Mouse (Mus musculus) midbrain, embryonic 10.5 days (tissue): ENCODE measurements around the gene Pfn4. TPM values are rescaled to one million over a fixed set of nuclear protein-coding genes. Genes with fewer than 3 reads are reported as not detected.
"Not testable (repeated sequence)": the region's sequence is repeated elsewhere in the genome, so short reads cannot be mapped to it uniquely, and the experiment has no call there.

Source experiments
- DNase-seq: peaks from one replicate; pipeline ENCODE4 v3.0.0-alpha.2; 2017; ENCODE audit warnings: low spot score
- H3K27ac ChIP-seq: fragments of 300-500 bp; sonication (generic); replicated peaks from 2 replicates; pipeline ENCODE4 v1.5.1; 2016; ENCODE audit warnings: mild to moderate bottlenecking
- H3K27me3 ChIP-seq: fragments of 300-500 bp; sonication (generic); 2 replicates; pipeline ENCODE4 v1.6.1; 2016; ENCODE audit warnings: low read depth, mild to moderate bottlenecking; ENCODE audit not compliant: poor library complexity, severe bottlenecking
- H3K36me3 ChIP-seq: fragments of 300-500 bp; sonication (generic); 2 replicates; pipeline ENCODE4 v1.6.1; 2016; ENCODE audit warnings: mild to moderate bottlenecking, moderate library complexity
- H3K4me1 ChIP-seq: fragments of 300-500 bp; sonication (generic); 2 replicates; pipeline ENCODE4 v1.6.1; 2016
- H3K4me3 ChIP-seq: fragments of 300-500 bp; sonication (generic); 2 replicates; pipeline ENCODE4 v1.5.1; 2016; ENCODE audit warnings: mild to moderate bottlenecking, moderate library complexity
- H3K9me3 ChIP-seq: fragments of 300-500 bp; sonication (generic); replicated peaks from 2 replicates; pipeline ENCODE4 v1.6.1; 2016; ENCODE audit warnings: mild to moderate bottlenecking
- WGBS: fragments of 180-500 bp; shearing (Covaris S2); methylation state at CpG from one replicate; pipeline ENCODE4 v1.1.7; 2016; 5-methylcytosine and 5-hydroxymethylcytosine counted together
- polyA plus RNA-seq: library from polyadenylated mRNA; unstranded; fragments of >200 nt; fragmentation: Nextera tagmentation; extraction: Ambion mirVana; gene quantifications from 2 replicates; pipeline ENCODE4 v1.2.1, GENCODE M21; 2016

Gene Pfn4
- polyA plus RNA-seq, 1 experiment from 2014 or later: 2.8 TPM

GRCm38 (mm10) chr12:4769333-4769723, 506 bp downstream of the Pfn4 start:
- Histone ChIP-seq H3K36me3 (no peaks in the 10 kb centered on the region), H3K27me3 (no peaks in the 10 kb centered on the region), H3K9me3 (no peaks in the 10 kb centered on the region), H3K4me1 (peaks cover 5% of the 10 kb centered on the region), H3K4me3 (peak overlapping the region; percentile 65), H3K27ac (peak overlapping the region; percentile 95)
- DNase-seq: no peak
- 18% methylated on average over 13 of the region's 13 CpGs for WGBS

- Histone ChIP-seq H3K27ac (no peak overlapping the region), H3K36me3 (no peaks in the 10 kb centered on the region), H3K9me3 (no peaks in the 10 kb centered on the region), H3K27me3 (no peaks in the 10 kb centered on the region), H3K4me3 (no peak overlapping the region), H3K4me1 (no peaks in the 10 kb centered on the region)
- DNase-seq: no peak
- 87% methylated on average over 8 of the region's 8 CpGs for WGBS
Measured at GRCm38 (mm10) chr12:4774895-4775587, 6.2 kb downstream of the Pfn4 start.

- Histone ChIP-seq H3K27me3 (no peaks in the 10 kb centered on the region), H3K4me3 (no peak overlapping the region), H3K27ac (no peak overlapping the region), H3K36me3 (no peaks in the 10 kb centered on the region), H3K4me1 (no peaks in the 10 kb centered on the region), H3K9me3 (no peaks in the 10 kb centered on the region)
- DNase-seq: no peak
- 82% methylated on average over 9 of the region's 9 CpGs for WGBS
Measured at GRCm38 (mm10) chr12:4775588-4775949, 6.7 kb downstream of the Pfn4 start.

GRCm38 (mm10) chr12:4777734-4778133, 8.9 kb downstream of the Pfn4 start:
- Histone ChIP-seq H3K36me3 (no peaks in the 10 kb centered on the region), H3K4me1 (no peaks in the 10 kb centered on the region), H3K9me3 (no peaks in the 10 kb centered on the region), H3K27me3 (no peaks in the 10 kb centered on the region), H3K4me3 (no peak overlapping the region), H3K27ac (no peak overlapping the region)
- DNase-seq: no peak
- 92% methylated on average over 6 of the region's 6 CpGs for WGBS

- Histone ChIP-seq H3K36me3 (no peaks in the 10 kb centered on the region), H3K27me3 (no peaks in the 10 kb centered on the region), H3K9me3 (no peaks in the 10 kb centered on the region), H3K4me3 (no peak overlapping the region), H3K4me1 (no peaks in the 10 kb centered on the region), H3K27ac (no peak overlapping the region)
- DNase-seq: no peak
- WGBS: 69% methylated on average over 2 of the region's 2 CpGs
Measured at GRCm38 (mm10) chr12:4780245-4780644, 11.4 kb downstream of the Pfn4 start.

- Histone ChIP-seq H3K4me3 (no peak overlapping the region), H3K27me3 (no peaks in the 10 kb centered on the region), H3K27ac (no peak overlapping the region), H3K9me3 (no peaks in the 10 kb centered on the region), H3K4me1 (no peaks in the 10 kb centered on the region), H3K36me3 (no peaks in the 10 kb centered on the region)
- 78% methylated on average over 1 of the region's 1 CpGs for WGBS
- no peak for DNase-seq
Measured at GRCm38 (mm10) chr12:4781270-4781669, 12.4 kb downstream of the Pfn4 start.

GRCm38 (mm10) chr12:4781725-4782404, 13.0 kb downstream of the Pfn4 start:
- DNase-seq, H3K27ac ChIP-seq, H3K9me3 ChIP-seq, H3K27me3 ChIP-seq, H3K4me3 ChIP-seq, H3K36me3 ChIP-seq, H3K4me1 ChIP-seq: not testable (repeated sequence)
- 92% methylated on average over 9 of the region's 9 CpGs for WGBS

GRCm38 (mm10) chr12:4783598-4783997, 14.8 kb downstream of the Pfn4 start:
- no peaks in the 10 kb centered on the region for H3K4me1 ChIP-seq
- WGBS: 57% methylated on average over 5 of the region's 5 CpGs
- no peak for DNase-seq
- no peaks in the 10 kb centered on the region for H3K9me3 ChIP-seq
- no peaks in the 10 kb centered on the region for H3K36me3 ChIP-seq
- no peak overlapping the region for H3K4me3 ChIP-seq
- no peak overlapping the region for H3K27ac ChIP-seq
- no peaks in the 10 kb centered on the region for H3K27me3 ChIP-seq

GRCm38 (mm10) chr12:4784466-4784865, 15.6 kb downstream of the Pfn4 start:
- no peak for DNase-seq
- H3K27me3 ChIP-seq: no peaks in the 10 kb centered on the region
- no peak overlapping the region for H3K27ac ChIP-seq
- no peak overlapping the region for H3K4me3 ChIP-seq
- WGBS: 79% methylated on average over 2 of the region's 2 CpGs
- no peaks in the 10 kb centered on the region for H3K4me1 ChIP-seq
- no peaks in the 10 kb centered on the region for H3K9me3 ChIP-seq
- H3K36me3 ChIP-seq: no peaks in the 10 kb centered on the region

- H3K9me3 ChIP-seq, DNase-seq, H3K27me3 ChIP-seq, H3K4me1 ChIP-seq, H3K27ac ChIP-seq, H3K4me3 ChIP-seq, H3K36me3 ChIP-seq: not testable (repeated sequence)
- 93% methylated on average over 25 of the region's 25 CpGs for WGBS
Measured at GRCm38 (mm10) chr12:4788128-4788527, 19.3 kb downstream of the Pfn4 start.

GRCm38 (mm10) chr12:4793718-4794117, 24.9 kb downstream of the Pfn4 start:
- no peak for DNase-seq
- H3K36me3 ChIP-seq: no peaks in the 10 kb centered on the region
- no peaks in the 10 kb centered on the region for H3K4me1 ChIP-seq
- WGBS: 75% methylated on average over 1 of the region's 1 CpGs
- no peaks in the 10 kb centered on the region for H3K9me3 ChIP-seq
- H3K27me3 ChIP-seq: no peaks in the 10 kb centered on the region
- no peak overlapping the region for H3K4me3 ChIP-seq
- H3K27ac ChIP-seq: no peak overlapping the region

- not testable (repeated sequence) for H3K4me1 ChIP-seq, DNase-seq, H3K27ac ChIP-seq, H3K27me3 ChIP-seq, H3K36me3 ChIP-seq, H3K9me3 ChIP-seq, H3K4me3 ChIP-seq
- 80% methylated on average over 6 of the region's 6 CpGs for WGBS
Measured at GRCm38 (mm10) chr12:4797471-4797870, 28.6 kb downstream of the Pfn4 start.

- H3K4me1 ChIP-seq: no peaks in the 10 kb centered on the region
- no peak overlapping the region for H3K27ac ChIP-seq
- 81% methylated on average over 4 of the region's 4 CpGs for WGBS
- no peak for DNase-seq
- no peaks in the 10 kb centered on the region for H3K36me3 ChIP-seq
- H3K27me3 ChIP-seq: no peaks in the 10 kb centered on the region
- H3K4me3 ChIP-seq: no peak overlapping the region
- 0 out of 2 replicates have a peak, but pooled peaks cover 3% of the 10 kb centered on the region for H3K9me3 ChIP-seq
Measured at GRCm38 (mm10) chr12:4811036-4811435, 42.2 kb downstream of the Pfn4 start.
